Mouse (Mus musculus) limb, embryonic 12.5 days (tissue): ENCODE results near the gene Lypd5. TPM values are rescaled to one million over a fixed set of nuclear protein-coding genes. Genes with fewer than 3 reads are reported as not detected.
A peak's percentile ranks its signal among the peaks of the same experiment; 100 is the strongest.
"Not testable (repeated sequence)": the region's sequence is repeated elsewhere in the genome, so short reads cannot be mapped to it uniquely, and the experiment has no call there.

Source experiments
- ATAC-seq: fragments of 200-750 bp; cut with Nextera tagmentation; 2 replicates; pipeline ENCODE4 v1.8.0; 2017; ENCODE audit warnings: low read depth, moderate TSS enrichment; ENCODE audit not compliant: insufficient number of reproducible peaks, insufficient read depth, low FRiP score, low TSS enrichment
- H3K27ac ChIP-seq: fragments of 300-500 bp; sonication (generic); 2 replicates; pipeline ENCODE4 v1.5.1; 2016; ENCODE audit warnings: mild to moderate bottlenecking, moderate library complexity
- H3K27me3 ChIP-seq: fragments of 300-500 bp; sonication (generic); 2 replicates; pipeline ENCODE4 v1.6.1; 2016; ENCODE audit warnings: mild to moderate bottlenecking, moderate library complexity
- H3K36me3 ChIP-seq: fragments of 300-500 bp; sonication (generic); 2 replicates; pipeline ENCODE4 v1.6.1; 2016; ENCODE audit warnings: mild to moderate bottlenecking, moderate library complexity
- H3K4me1 ChIP-seq: fragments of 300-500 bp; sonication (generic); replicated peaks from 2 replicates; pipeline ENCODE4 v1.6.1; 2016
- H3K4me2 ChIP-seq: fragments of 300-500 bp; sonication (generic); 2 replicates; pipeline ENCODE4 v1.6.1; 2016; ENCODE audit warnings: mild to moderate bottlenecking, moderate library complexity
- H3K4me3 ChIP-seq: fragments of 300-500 bp; sonication (generic); replicated peaks from 2 replicates; pipeline ENCODE4 v1.5.1; 2016; ENCODE audit warnings: mild to moderate bottlenecking
- H3K9ac ChIP-seq: fragments of 300-500 bp; sonication (generic); replicated peaks from 2 replicates; pipeline ENCODE4 v1.6.1; 2016; ENCODE audit warnings: mild to moderate bottlenecking, moderate library complexity
- H3K9me3 ChIP-seq: fragments of 300-500 bp; sonication (generic); 2 replicates; pipeline ENCODE4 v1.6.1; 2016; ENCODE audit warnings: mild to moderate bottlenecking, moderate library complexity
- WGBS: fragments of 180-500 bp; shearing (Covaris S2); methylation state at CpG from one replicate; pipeline ENCODE4 v1.1.7; 2016; 5-methylcytosine and 5-hydroxymethylcytosine counted together
- microRNA-seq: library from miRNA; unstranded; fragments of <30 nt; microRNA quantifications from one replicate; pipeline ENCODE4, GENCODE M21; 2017
- polyA plus RNA-seq: library from polyadenylated mRNA; unstranded; fragments of >200 nt; fragmentation: Nextera tagmentation; extraction: Ambion mirVana; gene quantifications from 2 replicates; pipeline ENCODE4 v1.2.1, GENCODE M21; 2016

Gene Lypd5
- polyA plus RNA-seq, 1 experiment from 2014 or later, result not detected

DNA sequence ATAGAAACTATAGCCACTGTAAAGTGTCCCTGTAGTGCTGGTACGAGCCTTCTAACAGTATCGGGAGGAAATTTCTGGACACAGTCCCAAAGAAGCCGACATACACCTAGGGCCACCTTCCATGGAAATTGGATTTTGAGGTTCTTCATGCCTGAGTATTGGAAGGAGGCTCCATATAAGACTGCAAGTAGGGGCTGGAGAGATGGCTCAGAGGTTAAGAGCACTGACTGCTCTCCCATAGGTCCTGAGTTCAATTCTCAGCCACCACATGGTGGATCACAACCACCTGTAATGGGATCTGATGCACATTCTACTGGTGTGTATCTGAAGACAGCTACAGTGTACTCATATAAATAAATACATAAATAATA lies 51.1 kb downstream of the Lypd5 start:
- peaks cover 29% of the 10 kb centered on the region for H3K36me3 ChIP-seq
- H3K9ac ChIP-seq, result peak overlapping the region; percentile 52; the same call in 1 of the 2 replicates
- H3K27me3 ChIP-seq, result no peaks in the 10 kb centered on the region
- peak overlapping the region; percentile 60 for H3K4me2 ChIP-seq
- ATAC-seq, result no peak
- H3K27ac ChIP-seq, result peak overlapping the region; percentile 97; the same call in 1 of the 2 replicates
- H3K4me1 ChIP-seq, result peaks cover 8% of the 10 kb centered on the region
- 22% methylated on average over 3 of the region's 3 CpGs for WGBS
- peak overlapping the region; percentile 63 for H3K4me3 ChIP-seq
- H3K9me3 ChIP-seq, result 0 out of 2 replicates have a peak, but pooled peaks cover 6% of the 10 kb centered on the region

GRCm38 (mm10) chr7:24400489-24400888 lies 51.5 kb downstream of the Lypd5 start:
- not testable (repeated sequence) for H3K4me1 ChIP-seq, ATAC-seq, H3K27me3 ChIP-seq, H3K9ac ChIP-seq, H3K27ac ChIP-seq, H3K9me3 ChIP-seq
- Histone ChIP-seq H3K4me3 (peak overlapping the region; percentile 63; the same call in 1 of the 2 replicates), H3K36me3 (peaks cover 33% of the 10 kb centered on the region), H3K4me2 (peak overlapping the region; percentile 60)
- 94% methylated on average over 4 of the region's 4 CpGs for WGBS

DNA sequence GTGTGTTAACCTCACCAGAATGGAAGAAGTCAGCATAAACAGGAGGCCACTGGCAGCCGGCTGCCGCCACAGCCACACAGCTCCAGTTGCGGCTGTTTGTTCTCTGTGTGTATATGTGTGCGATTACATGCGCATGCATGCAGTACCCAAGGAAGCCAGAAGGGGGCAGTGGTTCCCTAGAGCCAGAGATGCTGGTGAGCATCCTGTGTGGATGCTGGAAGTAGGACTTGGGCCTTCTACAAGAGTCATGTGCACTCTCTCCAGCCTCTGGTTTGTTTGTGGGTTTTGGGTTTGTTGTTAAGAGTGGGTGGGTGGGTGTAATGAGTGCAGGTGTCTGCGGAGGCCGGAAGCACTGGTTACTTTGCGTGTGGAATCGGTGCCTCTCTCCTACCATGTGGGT lies 53.9 kb downstream of the Lypd5 start:
- no peaks in the 10 kb centered on the region for H3K27me3 ChIP-seq
- H3K9me3 ChIP-seq, result 0 out of 2 replicates have a peak, but pooled peaks cover 6% of the 10 kb centered on the region
- H3K4me1 ChIP-seq, result peaks cover 18% of the 10 kb centered on the region
- no peak overlapping the region for H3K27ac ChIP-seq
- peaks cover 51% of the 10 kb centered on the region for H3K36me3 ChIP-seq
- ATAC-seq, result no peak
- H3K4me3 ChIP-seq, result no peak overlapping the region
- WGBS, result 96% methylated on average over 9 of the region's 9 CpGs
- H3K4me2 ChIP-seq, result no peak overlapping the region
- no peak overlapping the region for H3K9ac ChIP-seq

Small RNA genes lying within 50 kb of the gene (microRNA-seq; reads per million reads assigned to microRNA genes)
- not detected for gene Gm27592

Other genes starting within 250 kb of the Lypd5 start
- 5.8 and 6.9 TPM in 2 replicates for gene Zfp112, start 236.9 kb upstream of the Lypd5 start, polyA plus RNA-seq
- 17.4 and 17.5 TPM in 2 replicates for gene Zfp235, start 215.0 kb upstream of the Lypd5 start, polyA plus RNA-seq
- 6.0 and 6.4 TPM in 2 replicates for gene Zfp114, start 174.1 kb upstream of the Lypd5 start, polyA plus RNA-seq
- 12.3 and 12.5 TPM in 2 replicates for gene Zfp111, start 137.8 kb upstream of the Lypd5 start, polyA plus RNA-seq
- gene Zfp109, start 111.6 kb upstream of the Lypd5 start, polyA plus RNA-seq, result 7.1 and 7.5 TPM in 2 replicates
- gene Zfp108, start 94.4 kb upstream of the Lypd5 start, polyA plus RNA-seq, result 4.2 and 4.8 TPM in 2 replicates
- 10.0 and 12.0 TPM in 2 replicates for gene Zfp93, start 78.8 kb upstream of the Lypd5 start, polyA plus RNA-seq
- 57.6 and 61.1 TPM in 2 replicates for gene Zfp61, start 48.0 kb upstream of the Lypd5 start, polyA plus RNA-seq
- 15.6 and 15.9 TPM in 2 replicates for gene Zfp94, start 32.5 kb upstream of the Lypd5 start, polyA plus RNA-seq
- 0.25 TPM in 1 of 2 replicates, not detected in the other for gene Tescl, start 15.3 kb upstream of the Lypd5 start, polyA plus RNA-seq
- gene Kcnn4, start 21.1 kb downstream of the Lypd5 start, polyA plus RNA-seq, result 2.1 and 2.8 TPM in 2 replicates
- 22.7 and 25.4 TPM in 2 replicates for gene Smg9, start 50.4 kb downstream of the Lypd5 start, polyA plus RNA-seq
- not detected in 2 replicates for gene Irgc1, start 103.1 kb downstream of the Lypd5 start, polyA plus RNA-seq
- 1.8 and 2.6 TPM in 2 replicates for gene Plaur, start 113.3 kb downstream of the Lypd5 start, polyA plus RNA-seq
- gene Cadm4, start 132.8 kb downstream of the Lypd5 start, polyA plus RNA-seq, result 6.5 and 7.0 TPM in 2 replicates
- gene Zfp428, start 157.8 kb downstream of the Lypd5 start, polyA plus RNA-seq, result 94.4 and 101 TPM in 2 replicates
- 0.52 and 1.1 TPM in 2 replicates for gene AC161166.1, start 163.3 kb downstream of the Lypd5 start, polyA plus RNA-seq
- 10.8 and 11.6 TPM in 2 replicates for gene Irgq, start 181.5 kb downstream of the Lypd5 start, polyA plus RNA-seq
- not detected in 2 replicates for gene Pinlyp, start 196.9 kb downstream of the Lypd5 start, polyA plus RNA-seq
- 131 and 134 TPM in 2 replicates for gene Xrcc1, start 197.1 kb downstream of the Lypd5 start, polyA plus RNA-seq
- 25.1 and 25.6 TPM in 2 replicates for gene Ethe1, start 238.3 kb downstream of the Lypd5 start, polyA plus RNA-seq
- 3.6 and 4.0 TPM in 2 replicates for gene Zfp575, start 238.4 kb downstream of the Lypd5 start, polyA plus RNA-seq